Mouse (Mus musculus) CH12.LX (cell line): ENCODE measurements around the gene Arl6ip5. TPM values are rescaled to one million over a fixed set of nuclear protein-coding genes. Genes with fewer than 3 reads are reported as not detected.
A peak's percentile ranks its signal among the peaks of the same experiment; 100 is the strongest.

ENCODE experiments used
- DNase-seq: peaks from one replicate; pipeline ENCODE4 v3.0.0-alpha.2; 2013; ENCODE audit errors: extremely low read depth
- H3K27ac ChIP-seq: 2 replicates; pipeline ENCODE4 v1.5.1; 2012; ENCODE audit warnings: low read depth, mild to moderate bottlenecking, control low read depth, moderate library complexity; ENCODE audit not compliant: insufficient read depth
- H3K27me3 ChIP-seq: replicated peaks from 2 replicates; pipeline ENCODE3; 2012; ENCODE audit warnings: inconsistent platforms
- H3K36me3 ChIP-seq, 2 experiments: replicated peaks in 1 of 2; 2 replicates each; pipeline versions ENCODE3 to v1.6.1; 2012; ENCODE audit warnings: inconsistent platforms in 1 of 2, low read length in 1 of 2, mild to moderate bottlenecking in 1 of 2, mixed read lengths in 1 of 2, moderate library complexity in 1 of 2; ENCODE audit not compliant: control insufficient read depth in 1 of 2, insufficient read depth in 1 of 2
- H3K4me1 ChIP-seq, 2 experiments: 2 replicates each; pipeline ENCODE4 v1.6.1; 2012; ENCODE audit warnings: inconsistent platforms in 1 of 2, moderate library complexity in 1 of 2; ENCODE audit not compliant: insufficient read depth in 2 of 2, control insufficient read depth in 1 of 2
- H3K4me2 ChIP-seq: 2 replicates; pipeline ENCODE4 v1.6.1; 2012; ENCODE audit warnings: low read depth, mild to moderate bottlenecking, control low read depth; ENCODE audit not compliant: poor library complexity, insufficient read depth, severe bottlenecking
- H3K4me3 ChIP-seq, 3 experiments: fragments of 150-350 bp in 1 of 3; sonication (generic) in 1 of 3; replicated peaks in 1 of 3; 2 replicates each; pipeline versions ENCODE3 to v1.5.1; 2011 to 2012; ENCODE audit warnings: low read depth in 2 of 3, low read length in 2 of 3, mild to moderate bottlenecking in 2 of 3, moderate library complexity in 2 of 3, control low read depth in 1 of 3, improper control_type of control experiment in 1 of 3, inconsistent platforms in 1 of 3, mixed read lengths in 1 of 3; ENCODE audit not compliant: poor library complexity in 1 of 3
- H3K79me2 ChIP-seq: replicated peaks from 2 replicates; pipeline ENCODE4 v1.6.1; 2012; ENCODE audit warnings: mild to moderate bottlenecking, moderate library complexity; ENCODE audit not compliant: control insufficient read depth, poor library complexity, insufficient read depth, severe bottlenecking; ENCODE audit errors: extremely low read depth
- H3K9ac ChIP-seq: 2 replicates; pipeline ENCODE4 v1.6.1; 2012; ENCODE audit warnings: low read depth, mild to moderate bottlenecking, control low read depth, moderate library complexity; ENCODE audit not compliant: insufficient read depth
- H3K9me3 ChIP-seq: replicated peaks from 2 replicates; pipeline ENCODE3; 2012; ENCODE audit warnings: low read length, inconsistent platforms, mixed read lengths
- BHLHE40 ChIP-seq: IDR thresholded peaks from 2 replicates; pipeline ENCODE4 v1.6.1; 2011; ENCODE audit warnings: mild to moderate bottlenecking, low read depth, low read length, improper control_type of control experiment
- CHD1 ChIP-seq: IDR thresholded peaks from 2 replicates; pipeline ENCODE4 v1.6.1; 2012; ENCODE audit warnings: low read depth, low read length, improper control_type of control experiment, inconsistent platforms
- CHD2 ChIP-seq: IDR thresholded peaks from 2 replicates; pipeline ENCODE4 v1.6.1; 2011; ENCODE audit warnings: low read length, improper control_type of control experiment
- CTCF ChIP-seq, 2 experiments: IDR thresholded peaks in 1 of 2; conservative IDR thresholded peaks in 1 of 2; 2 replicates each; pipeline ENCODE4 v1.5.1; 2011 to 2012; ENCODE audit warnings: low read depth in 2 of 2, low read length in 2 of 2, improper control_type of control experiment in 1 of 2, inconsistent platforms in 1 of 2, mild to moderate bottlenecking in 1 of 2, moderate library complexity in 1 of 2
- ETS1 ChIP-seq: conservative IDR thresholded peaks from 2 replicates; pipeline ENCODE4 v1.6.1; 2012; ENCODE audit warnings: low read depth, mild to moderate bottlenecking, inconsistent platforms, low read length, improper control_type of control experiment, moderate library complexity
- JUN ChIP-seq: IDR thresholded peaks from 2 replicates; pipeline ENCODE4 v1.6.1; 2011; ENCODE audit warnings: low read depth, mild to moderate bottlenecking, low read length, improper control_type of control experiment, moderate library complexity; ENCODE audit not compliant: insufficient read depth
- MEF2A ChIP-seq: IDR thresholded peaks from 2 replicates; pipeline ENCODE4 v1.6.1; 2014; ENCODE audit warnings: low read depth, mild to moderate bottlenecking, inconsistent platforms, low read length, improper control_type of control experiment, borderline replicate concordance
- MYC ChIP-seq: IDR thresholded peaks from 2 replicates; pipeline ENCODE4 v1.6.1; 2011; ENCODE audit warnings: low read depth, mild to moderate bottlenecking, improper control_type of control experiment, low read length
- NELFE ChIP-seq: IDR thresholded peaks from 2 replicates; pipeline ENCODE4 v1.6.1; 2011; ENCODE audit warnings: low read depth, low read length, improper control_type of control experiment
- PAX5 ChIP-seq: IDR thresholded peaks from 2 replicates; pipeline ENCODE4 v1.6.1; 2012; ENCODE audit warnings: low read length, inconsistent platforms, mixed read lengths
- POLR2AphosphoS2 ChIP-seq: IDR thresholded peaks from 2 replicates; pipeline ENCODE4 v1.6.1; 2011; ENCODE audit warnings: low read depth, low read length, improper control_type of control experiment
- SIN3A ChIP-seq: IDR thresholded peaks from 2 replicates; pipeline ENCODE4 v1.6.1; 2012; ENCODE audit warnings: low read length, improper control_type of control experiment, inconsistent platforms
- SMC3 ChIP-seq: IDR thresholded peaks from 2 replicates; pipeline ENCODE4 v1.6.1; 2011; ENCODE audit warnings: low read depth, low read length, improper control_type of control experiment
- TCF12 ChIP-seq: IDR thresholded peaks from 2 replicates; pipeline ENCODE4 v1.6.1; 2014; ENCODE audit warnings: low read depth, mild to moderate bottlenecking, inconsistent platforms, low read length, improper control_type of control experiment
- UBTF ChIP-seq: IDR thresholded peaks from 2 replicates; pipeline ENCODE4 v1.6.1; 2012; ENCODE audit warnings: low read depth, mild to moderate bottlenecking, inconsistent platforms, low read length, improper control_type of control experiment, moderate library complexity
- ZC3H11A ChIP-seq: IDR thresholded peaks from 2 replicates; pipeline ENCODE4 v1.6.1; 2012; ENCODE audit warnings: low read depth, mild to moderate bottlenecking, inconsistent platforms, low read length, improper control_type of control experiment
- ZNF384 ChIP-seq: IDR thresholded peaks from 2 replicates; pipeline ENCODE4 v1.6.1; 2012; ENCODE audit warnings: low read depth, low read length, improper control_type of control experiment, inconsistent platforms
- dilution Hi-C: fragments of 300-500 bp; cut with MboI; formaldehyde crosslinking; loops from 2 replicates; pipeline ENCODE4 v1.14.3; 2020; ENCODE audit warnings: low sequenced_read_pairs; ENCODE audit not compliant: extremely low pct_unique_long_range_greater_than_20kb, extremely low pct_ligation_motif_present
- in situ Hi-C: fragments of 300-500 bp; cut with MboI; formaldehyde crosslinking; loops from 3 replicates; pipeline ENCODE4 v1.14.3; 2019; ENCODE audit warnings: low sequenced_read_pairs, low pct_ligation_motif_present, low pct_unique_long_range_greater_than_20kb, mixed read lengths
- polyA plus RNA-seq: library from polyadenylated mRNA; unstranded; fragments of >175 nt; gene quantifications from 2 replicates; pipeline ENCODE4 v1.2.1, GENCODE M21; 2012; ENCODE audit warnings: low read depth; ENCODE audit not compliant: insufficient read length
- total RNA-seq, 2 experiments: library from RNA; depleted of rRNA; stranded (reverse); fragments of 300-350 nt in 1 of 2; fragments of >200 nt in 1 of 2; gene quantifications; 2 replicates each; pipeline ENCODE4 v1.2.3; 2012 to 2014

The Arl6ip5 gene
- total and polyA plus RNA-seq, 3 experiments: 43.6 to 135 (median 118) TPM

DNA sequence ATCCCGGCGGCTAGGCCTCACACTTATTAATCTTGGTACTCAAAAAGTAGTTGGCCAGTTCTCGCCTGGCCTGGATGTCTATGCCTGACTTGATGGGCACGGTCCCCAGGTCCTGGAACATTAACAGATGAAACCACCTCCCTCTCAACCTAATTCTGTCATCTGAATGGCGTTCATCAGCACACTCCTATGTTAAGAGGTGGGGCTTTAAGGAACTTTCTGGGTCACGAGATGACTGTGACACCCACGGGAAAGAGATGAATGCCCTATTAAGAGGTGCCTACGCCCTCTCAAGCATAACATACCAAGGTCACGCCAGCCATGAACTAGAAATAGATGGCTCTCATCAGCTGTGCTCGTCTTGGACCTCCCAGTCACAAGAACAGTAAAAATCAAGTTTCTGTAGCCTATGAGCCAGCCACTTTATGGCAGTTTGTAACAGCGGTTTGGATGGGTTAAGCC is 31.1 kb upstream of the Arl6ip5 start:
- Histone ChIP-seq H3K4me2 (peak overlapping the region; percentile 41; the same call in 1 of the 2 replicates), H3K4me3 (peak overlapping the region; percentile 53 to 95 (median 92)), H3K27ac (peak overlapping the region; percentile 85), H3K27me3 (no peaks in the 10 kb centered on the region), H3K79me2 (peaks cover 28% of the 10 kb centered on the region), H3K4me1 (peaks cover 2 to 54% of the 10 kb centered on the region in 2 experiments; a peak in 3 of 4 replicates), H3K9ac (peak overlapping the region; percentile 87), H3K36me3 (peaks cover 7 to 25% of the 10 kb centered on the region in 2 experiments), H3K9me3 (no peaks in the 10 kb centered on the region)
- peak; percentile 85 for DNase-seq
- dilution Hi-C loops (no loop called here), in situ Hi-C loops (no loop called here)
- TF ChIP-seq BHLHE40 (peak; percentile 87), CHD2 (no peak), PAX5 (no peak), SIN3A (peak; percentile 57; the same call in 1 of the 2 replicates), UBTF (no peak), ZC3H11A (no peak), TCF12 (peak; percentile 11; the same call in 1 of the 2 replicates), MEF2A (0 out of 2 replicates have a peak, but pooled peaks have one; percentile 23), POLR2AphosphoS2 (peak; percentile 93), ETS1 (peak; percentile 41; the same call in 1 of the 2 replicates)

DNA sequence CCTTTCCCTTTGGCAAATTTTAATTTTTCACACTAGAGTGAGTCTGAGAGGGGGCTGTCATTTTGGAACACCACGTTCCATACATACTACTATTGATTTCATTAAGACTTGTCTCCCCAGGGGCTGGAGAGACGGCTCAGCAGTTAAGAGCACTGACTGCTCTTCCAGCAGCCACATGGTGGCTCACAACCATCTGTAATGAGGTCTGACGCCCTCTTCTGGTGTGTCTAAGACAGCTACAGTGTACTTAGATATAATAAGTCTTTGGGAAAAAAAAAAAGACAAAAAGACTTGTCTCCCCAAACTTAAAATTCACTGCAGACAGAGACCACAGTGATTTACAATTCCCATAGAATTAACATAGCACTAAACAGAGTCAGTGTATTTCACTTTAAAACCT is 10.1 kb upstream of the Arl6ip5 start:
- dilution Hi-C loops (no loop called here), in situ Hi-C loops (loop anchor here (25.0 kb wide), 1 partner anchor 637 kb away; no protein-coding TSS in a partner anchor)
- Histone ChIP-seq H3K4me2 (no peak overlapping the region), H3K4me1 (peaks cover 3 to 33% of the 10 kb centered on the region in 2 experiments; a peak in 3 of 4 replicates), H3K36me3 (peaks cover 29 to 50% of the 10 kb centered on the region in 2 experiments), H3K9ac (no peak overlapping the region), H3K79me2 (peaks cover 43% of the 10 kb centered on the region), H3K27me3 (no peaks in the 10 kb centered on the region), H3K9me3 (no peaks in the 10 kb centered on the region), H3K27ac (no peak overlapping the region), H3K4me3 (no peak overlapping the region)
- TF ChIP-seq CHD1 (no peak), NELFE (peak; percentile 32; the same call in 1 of the 2 replicates), MYC (0 out of 2 replicates have a peak, but pooled peaks have one; percentile 7), SMC3 (peak; percentile 36), JUN (no peak), CTCF (conservative IDR thresholded peaks at IDR 0.05 in 1 of 2, IDR thresholded peaks at IDR 0.05 in 1 of 2; ENCODE audit: low read depth in 2 of 2, low read length in 2 of 2) (peak in 1 of 2 experiments; percentile 73; a peak in 2 of 4 replicates), BHLHE40 (no peak), ZNF384 (peak; percentile 45; the same call in 1 of the 2 replicates)
- DNase-seq: no peak
